Mouse (Mus musculus): ENCODE results near the gene Arhgap21. TPM values are rescaled to one million over a fixed set of nuclear protein-coding genes. Genes with fewer than 3 reads are reported as not detected.
A peak's percentile ranks its signal among the peaks of the same experiment; 100 is the strongest.
"Not testable (repeated sequence)": the region's sequence is repeated elsewhere in the genome, so short reads cannot be mapped to it uniquely, and the experiment has no call there.

Arhgap21 gene
- total RNA-seq, 2 experiments from 2014 or later: 73.4 to 85.7 TPM

GRCm38 (mm10) chr2:20943730-20944454, 24.8 kb downstream of the Arhgap21 start:
- intact Hi-C loops (cut with DNase I): no loop called here
- no peak for DNase-seq

GRCm38 (mm10) chr2:20943222-20943621, 25.5 kb downstream of the Arhgap21 start:
- no peak for DNase-seq

GRCm38 (mm10) chr2:20942434-20943198, 26.1 kb downstream of the Arhgap21 start:
- intact Hi-C loops (cut with DNase I): no loop called here
- no peak for DNase-seq

More at GRCm38 (mm10) chr2:20943222-20943621, 25.5 kb downstream of the Arhgap21 start:
- intact Hi-C loops (cut with DNase I): no loop called here

GRCm38 (mm10) chr2:20941105-20941504, 27.6 kb downstream of the Arhgap21 start:
- DNase-seq: no peak
- intact Hi-C loops (cut with DNase I): no loop called here

- peak in 1 of 2 experiments; percentile 47 for DNase-seq
- intact Hi-C loops (cut with DNase I): loop anchor here (2.0 kb wide), 2 partner anchors 23 to 29 kb away; no protein-coding TSS in a partner anchor
Observed at GRCm38 (mm10) chr2:20939367-20939766, 29.3 kb downstream of the Arhgap21 start.

GRCm38 (mm10) chr2:20936609-20937221, 32.0 kb downstream of the Arhgap21 start:
- no peak for DNase-seq
- intact Hi-C loops (cut with DNase I): no loop called here

- intact Hi-C loops (cut with DNase I): no loop called here
Observed at GRCm38 (mm10) chr2:20934406-20934805, 34.3 kb downstream of the Arhgap21 start.

GRCm38 (mm10) chr2:20932748-20933313, 35.9 kb downstream of the Arhgap21 start:
- intact Hi-C loops (cut with DNase I): no loop called here
- no peak for DNase-seq

More at GRCm38 (mm10) chr2:20934406-20934805, 34.3 kb downstream of the Arhgap21 start:
- no peak for DNase-seq

GRCm38 (mm10) chr2:20931761-20932160, 36.9 kb downstream of the Arhgap21 start:
- DNase-seq; intact Hi-C loops (cut with DNase I): not testable (repeated sequence)

GRCm38 (mm10) chr2:20928454-20928853, 40.2 kb downstream of the Arhgap21 start:
- intact Hi-C loops (cut with DNase I): loop anchor here (5.0 kb wide), 1 partner anchor 34 kb away; no protein-coding TSS in a partner anchor

GRCm38 (mm10) chr2:20924938-20925337, 43.7 kb downstream of the Arhgap21 start:
- intact Hi-C loops (cut with DNase I): loop anchor here (5.0 kb wide), 1 partner anchor 37 kb away; no protein-coding TSS in a partner anchor

More at GRCm38 (mm10) chr2:20928454-20928853, 40.2 kb downstream of the Arhgap21 start:
- DNase-seq: no peak

GRCm38 (mm10) chr2:20922366-20922765, 46.3 kb downstream of the Arhgap21 start:
- intact Hi-C loops (cut with DNase I): no loop called here
- DNase-seq: no peak

More at GRCm38 (mm10) chr2:20924938-20925337, 43.7 kb downstream of the Arhgap21 start:
- DNase-seq: no peak

- no peak for DNase-seq
- intact Hi-C loops (cut with DNase I): no loop called here
Observed at GRCm38 (mm10) chr2:20921558-20921957, 47.1 kb downstream of the Arhgap21 start.

- intact Hi-C loops (cut with DNase I): no loop called here
- DNase-seq: no peak
Observed at GRCm38 (mm10) chr2:20921021-20921420, 47.7 kb downstream of the Arhgap21 start.

GRCm38 (mm10) chr2:20914531-20915320, 54.0 kb downstream of the Arhgap21 start:
- no peak for DNase-seq
- intact Hi-C loops (cut with DNase I): no loop called here

- no peak for DNase-seq
- intact Hi-C loops (cut with DNase I): no loop called here
Observed at GRCm38 (mm10) chr2:20913019-20913415, 55.7 kb downstream of the Arhgap21 start.

- intact Hi-C loops (cut with DNase I): no loop called here
- no peak for DNase-seq
Observed at GRCm38 (mm10) chr2:20912348-20913018, 56.2 kb downstream of the Arhgap21 start.

GRCm38 (mm10) chr2:20910446-20910845, 58.2 kb downstream of the Arhgap21 start:
- intact Hi-C loops (cut with DNase I): loop anchor here (2.0 kb wide), 1 partner anchor 28 kb away; no protein-coding TSS in a partner anchor
- DNase-seq: no peak

GRCm38 (mm10) chr2:20909404-20909803, 59.3 kb downstream of the Arhgap21 start:
- DNase-seq: peak in 1 of 2 experiments; percentile 44
- intact Hi-C loops (cut with DNase I): no loop called here

Measured in heart, postnatal 36 days (tissue).